Mouse (Mus musculus) stomach, embryonic 16.5 days (tissue): Measurements from ENCODE around the gene Pde4c. TPM values are rescaled to one million over a fixed set of nuclear protein-coding genes. Genes with fewer than 3 reads are reported as not detected.

Experiments
- ATAC-seq: fragments of 200-750 bp; cut with Nextera tagmentation; 2 replicates; pipeline ENCODE4 v1.8.0; 2017; ENCODE audit warnings: moderate number of reproducible peaks, moderate TSS enrichment; ENCODE audit not compliant: insufficient read depth, low FRiP score
- H3K27ac ChIP-seq: fragments of 300-500 bp; sonication (generic); 2 replicates; pipeline ENCODE4 v1.5.1; 2014; ENCODE audit warnings: low read length
- H3K27me3 ChIP-seq: fragments of 300-500 bp; sonication (generic); 2 replicates; pipeline ENCODE4 v1.6.1; 2014; ENCODE audit warnings: low read length, control low read depth, mixed read lengths; ENCODE audit not compliant: control insufficient read depth, insufficient read depth
- H3K36me3 ChIP-seq: fragments of 300-500 bp; sonication (generic); 2 replicates; pipeline ENCODE4 v1.6.1; 2014; ENCODE audit warnings: low read length; ENCODE audit not compliant: control insufficient read depth, insufficient read depth
- H3K4me1 ChIP-seq: fragments of 300-500 bp; sonication (generic); 2 replicates; pipeline ENCODE4 v1.6.1; 2014; ENCODE audit warnings: low read length, control low read depth, mixed read lengths; ENCODE audit not compliant: control insufficient read depth, insufficient read depth
- H3K4me2 ChIP-seq: fragments of 300-500 bp; sonication (generic); 2 replicates; pipeline ENCODE4 v1.6.1; 2014; ENCODE audit warnings: low read depth, low read length, mixed read lengths
- H3K4me3 ChIP-seq: fragments of 300-500 bp; sonication (generic); replicated peaks from 2 replicates; pipeline ENCODE4 v1.5.1; 2014; ENCODE audit warnings: mild to moderate bottlenecking, low read length
- H3K9ac ChIP-seq: fragments of 300-500 bp; sonication (generic); 2 replicates; pipeline ENCODE4 v1.6.1; 2014; ENCODE audit warnings: low read length
- H3K9me3 ChIP-seq: fragments of 300-500 bp; sonication (generic); replicated peaks from 2 replicates; pipeline ENCODE4 v1.6.1; 2016; ENCODE audit warnings: low read length, control low read depth; ENCODE audit not compliant: control insufficient read depth
- WGBS: fragments of 180-500 bp; shearing (Covaris S2); extraction: QIAGEN DNeasy Blood & Tissue Kit; methylation state at CpG from one replicate; pipeline ENCODE4 v1.1.7; 2014; 5-methylcytosine and 5-hydroxymethylcytosine counted together
- polyA plus RNA-seq: library from polyadenylated mRNA; unstranded; fragments of >200 nt; fragmentation: Nextera tagmentation; extraction: Ambion mirVana; gene quantifications from 2 replicates; pipeline ENCODE4 v1.2.1, GENCODE M21; 2015

Pde4c gene
- polyA plus RNA-seq, 1 experiment from 2014 or later: 0.23 TPM

GRCm38 (mm10) chr8:70792700-70793099, 69.2 kb downstream of the Pde4c start:
- Histone ChIP-seq H3K27ac (peak overlapping the region; percentile 89), H3K9ac (peak overlapping the region; percentile 96), H3K9me3 (no peaks in the 10 kb centered on the region), H3K4me3 (peak overlapping the region; percentile 83), H3K4me1 (peaks cover 41% of the 10 kb centered on the region), H3K27me3 (no peaks in the 10 kb centered on the region), H3K4me2 (peak overlapping the region; percentile 93), H3K36me3 (peaks cover 11% of the 10 kb centered on the region)
- WGBS: under 1% methylated on average over 20 of the region's 20 CpGs
- peak; percentile 46 for ATAC-seq

GRCm38 (mm10) chr8:70794215-70794614, 70.7 kb downstream of the Pde4c start:
- 76% methylated on average over 2 of the region's 2 CpGs for WGBS
- no peak for ATAC-seq
- H3K9ac ChIP-seq: no peak overlapping the region
- no peak overlapping the region for H3K27ac ChIP-seq
- H3K4me3 ChIP-seq: no peak overlapping the region
- H3K4me2 ChIP-seq: no peak overlapping the region
- peaks cover 9% of the 10 kb centered on the region for H3K27me3 ChIP-seq
- H3K9me3 ChIP-seq: no peaks in the 10 kb centered on the region
- H3K4me1 ChIP-seq: peaks cover 48% of the 10 kb centered on the region
- H3K36me3 ChIP-seq: no peaks in the 10 kb centered on the region; the same call in 1 of the 2 replicates

GRCm38 (mm10) chr8:70795370-70795769, 71.8 kb downstream of the Pde4c start:
- H3K4me1 ChIP-seq: peaks cover 44% of the 10 kb centered on the region
- WGBS: 82% methylated on average over 2 of the region's 2 CpGs
- H3K4me2 ChIP-seq: no peak overlapping the region
- peaks cover 18% of the 10 kb centered on the region for H3K27me3 ChIP-seq
- no peaks in the 10 kb centered on the region for H3K36me3 ChIP-seq
- H3K9ac ChIP-seq: no peak overlapping the region
- H3K4me3 ChIP-seq: no peak overlapping the region
- no peak overlapping the region for H3K27ac ChIP-seq
- ATAC-seq: no peak
- no peaks in the 10 kb centered on the region for H3K9me3 ChIP-seq

- Histone ChIP-seq H3K36me3 (no peaks in the 10 kb centered on the region), H3K4me2 (peak overlapping the region; percentile 96), H3K9ac (peak overlapping the region; percentile 78), H3K4me3 (peak overlapping the region; percentile 64), H3K4me1 (peaks cover 32% of the 10 kb centered on the region), H3K9me3 (no peaks in the 10 kb centered on the region), H3K27me3 (peaks cover 18% of the 10 kb centered on the region), H3K27ac (peak overlapping the region; percentile 69; the same call in 1 of the 2 replicates)
- WGBS: 2% methylated on average over 54 of the region's 54 CpGs
- no peak for ATAC-seq
Observed at GRCm38 (mm10) chr8:70796403-70797080, 73.0 kb downstream of the Pde4c start.

- Histone ChIP-seq H3K27ac (peak overlapping the region; percentile 69), H3K4me2 (peak overlapping the region; percentile 96), H3K4me1 (peaks cover 28% of the 10 kb centered on the region), H3K36me3 (no peaks in the 10 kb centered on the region), H3K9me3 (no peaks in the 10 kb centered on the region), H3K4me3 (peak overlapping the region; percentile 64), H3K27me3 (peaks cover 20% of the 10 kb centered on the region), H3K9ac (peak overlapping the region; percentile 78)
- peak; percentile 89 for ATAC-seq
- under 1% methylated on average over 57 of the region's 57 CpGs for WGBS
Observed at GRCm38 (mm10) chr8:70797081-70798070, 73.9 kb downstream of the Pde4c start.

GRCm38 (mm10) chr8:70798281-70798680, 74.8 kb downstream of the Pde4c start:
- no peak for ATAC-seq
- Histone ChIP-seq H3K4me3 (peak overlapping the region; percentile 64), H3K4me1 (peaks cover 19% of the 10 kb centered on the region), H3K9ac (peak overlapping the region; percentile 68), H3K9me3 (no peaks in the 10 kb centered on the region), H3K4me2 (peak overlapping the region; percentile 96), H3K36me3 (no peaks in the 10 kb centered on the region), H3K27me3 (peaks cover 22% of the 10 kb centered on the region), H3K27ac (no peak overlapping the region)
- WGBS: 10% methylated on average over 15 of the region's 15 CpGs

GRCm38 (mm10) chr8:70800648-70801047, 77.1 kb downstream of the Pde4c start:
- WGBS: 54% methylated on average over 10 of the region's 10 CpGs
- Histone ChIP-seq H3K4me3 (no peak overlapping the region), H3K27ac (no peak overlapping the region), H3K9me3 (no peaks in the 10 kb centered on the region), H3K9ac (no peak overlapping the region), H3K36me3 (no peaks in the 10 kb centered on the region), H3K27me3 (peaks cover 29% of the 10 kb centered on the region), H3K4me1 (peaks cover 27% of the 10 kb centered on the region), H3K4me2 (no peak overlapping the region)
- ATAC-seq: no peak
